Mouse (Mus musculus) midbrain, postnatal 0 days (tissue): ENCODE measurements around the gene Tcf25. TPM values are rescaled to one million over a fixed set of nuclear protein-coding genes. Genes with fewer than 3 reads are reported as not detected.
"Not testable (repeated sequence)": the region's sequence is repeated elsewhere in the genome, so short reads cannot be mapped to it uniquely, and the experiment has no call there.

Experiments
- ATAC-seq: fragments of 200-750 bp; cut with Nextera tagmentation; 2 replicates; pipeline ENCODE4 v1.8.0; 2017; ENCODE audit warnings: moderate number of reproducible peaks, mild to moderate bottlenecking, moderate TSS enrichment, moderate library complexity; ENCODE audit not compliant: low FRiP score
- DNase-seq: peaks from one replicate; pipeline ENCODE4 v3.0.0-alpha.2; 2015; ENCODE audit warnings: low spot score
- H3K27ac ChIP-seq: fragments of 300-500 bp; sonication (generic); 2 replicates; pipeline ENCODE4 v1.5.1; 2014; ENCODE audit warnings: low read depth, mild to moderate bottlenecking, low read length, mixed read lengths
- H3K27me3 ChIP-seq: fragments of 300-500 bp; sonication (generic); 2 replicates; pipeline ENCODE4 v1.6.1; 2014; ENCODE audit warnings: low read length, control low read depth, mixed read lengths; ENCODE audit not compliant: insufficient read depth
- H3K36me3 ChIP-seq: fragments of 300-500 bp; sonication (generic); 2 replicates; pipeline ENCODE4 v1.6.1; 2014; ENCODE audit warnings: low read length, control low read depth, mixed read lengths; ENCODE audit not compliant: insufficient read depth
- H3K4me1 ChIP-seq: fragments of 300-500 bp; sonication (generic); 2 replicates; pipeline ENCODE4 v1.6.1; 2014; ENCODE audit warnings: mild to moderate bottlenecking, control low read depth, antibody characterized with exemption, low read length, mixed read lengths; ENCODE audit not compliant: insufficient read depth
- H3K4me2 ChIP-seq: fragments of 300-500 bp; sonication (generic); 2 replicates; pipeline ENCODE4 v1.6.1; 2014; ENCODE audit warnings: low read depth, mild to moderate bottlenecking, low read length, mixed read lengths; ENCODE audit not compliant: poor library complexity, severe bottlenecking
- H3K4me3 ChIP-seq: fragments of 300-500 bp; sonication (generic); 2 replicates; pipeline ENCODE4 v1.5.1; 2014; ENCODE audit warnings: low read depth, mild to moderate bottlenecking, low read length, moderate library complexity
- H3K9ac ChIP-seq: fragments of 300-500 bp; sonication (generic); replicated peaks from 2 replicates; pipeline ENCODE4 v1.6.1; 2014; ENCODE audit warnings: mild to moderate bottlenecking, low read length, moderate library complexity, mixed read lengths; ENCODE audit not compliant: poor library complexity, severe bottlenecking
- H3K9me3 ChIP-seq: fragments of 300-500 bp; sonication (generic); 2 replicates; pipeline ENCODE4 v1.6.1; 2016; ENCODE audit warnings: low read length, control low read depth
- CTCF ChIP-seq: IDR thresholded peaks from 2 replicates; pipeline ENCODE4 v1.5.1; 2016; ENCODE audit warnings: antibody characterized with exemption, mild to moderate bottlenecking
- WGBS: fragments of 180-500 bp; shearing (Covaris S2); extraction: QIAGEN DNeasy Blood & Tissue Kit; methylation state at CpG from one replicate; pipeline ENCODE4 v1.1.7; 2014; 5-methylcytosine and 5-hydroxymethylcytosine counted together
- polyA plus RNA-seq: library from polyadenylated mRNA; unstranded; fragments of >200 nt; fragmentation: Nextera tagmentation; extraction: Ambion mirVana; gene quantifications from 2 replicates; pipeline ENCODE4 v1.2.1, GENCODE M21; 2015
- total RNA-seq: library from RNA; depleted of rRNA; stranded (reverse); fragments of >200 nt; gene quantifications from 2 replicates; pipeline ENCODE4 v1.2.3, GENCODE M21; 2014

Tcf25 gene
- total and polyA plus RNA-seq, 2 experiments from 2014 or later: 413 to 538 TPM

DNA sequence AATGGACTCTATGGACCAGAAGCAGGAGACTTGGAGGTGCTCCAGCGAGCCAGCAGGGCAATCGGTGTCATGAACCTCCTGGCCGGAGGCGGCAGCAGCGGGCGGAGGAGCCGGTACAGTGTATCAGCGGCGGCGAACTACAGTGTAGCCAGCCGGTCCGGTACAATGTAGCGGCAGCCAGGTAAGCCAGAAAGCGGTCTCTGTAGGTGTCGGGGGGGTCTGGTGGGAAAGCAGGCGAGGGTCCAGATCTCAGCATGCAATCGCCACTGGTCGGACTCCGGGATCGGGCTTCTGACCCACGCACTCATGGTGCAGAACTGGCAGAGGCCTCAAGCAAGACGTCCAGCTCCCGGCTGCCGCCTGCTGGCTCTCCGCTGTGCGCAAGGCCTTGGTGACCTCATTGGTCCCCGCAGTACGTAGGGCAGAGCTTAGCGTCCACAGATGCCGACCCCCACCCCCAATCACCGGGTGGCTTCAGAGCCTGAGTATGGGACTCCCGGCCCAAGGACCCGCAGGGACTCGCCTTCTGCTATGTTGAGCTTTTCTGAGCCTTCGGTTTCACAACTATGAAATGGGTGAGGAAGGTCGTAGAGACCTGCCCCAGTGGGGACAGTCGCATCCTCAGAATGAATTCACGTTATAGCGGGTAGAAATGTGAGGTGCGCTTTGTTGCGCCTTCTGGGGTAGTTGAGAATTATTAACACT is 69.5 kb downstream of the Tcf25 start:
- TF ChIP-seq CTCF: peak; percentile 73
- Histone ChIP-seq H3K9me3 (no peaks in the 10 kb centered on the region), H3K4me1 (peaks cover 2% of the 10 kb centered on the region; the same call in 1 of the 2 replicates), H3K27ac (peak overlapping the region; percentile 90), H3K36me3 (no peaks in the 10 kb centered on the region), H3K4me2 (peak overlapping the region; percentile 67), H3K4me3 (peak overlapping the region; percentile 70), H3K9ac (peak overlapping the region; percentile 81), H3K27me3 (no peaks in the 10 kb centered on the region)
- peak; percentile 94 for DNase-seq
- ATAC-seq: peak; percentile 93
- under 1% methylated on average over 40 of the region's 41 CpGs for WGBS

DNA sequence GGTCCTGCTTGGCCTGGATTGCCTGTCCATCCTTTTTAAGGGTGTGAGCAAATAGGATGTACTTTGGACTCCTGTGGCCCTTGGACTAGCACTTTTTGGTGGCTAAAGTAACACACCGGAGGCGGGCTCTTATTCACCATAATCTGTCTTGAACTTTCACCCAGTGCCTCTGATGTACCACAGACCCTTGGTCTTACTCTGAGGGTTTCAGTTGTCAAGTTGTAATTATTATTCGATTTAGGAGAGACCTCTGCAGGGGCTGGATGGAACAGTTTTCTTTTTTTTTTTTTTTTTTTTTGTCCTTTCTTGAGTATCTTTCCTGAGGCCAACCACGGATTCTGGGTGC is 70.0 kb downstream of the Tcf25 start:
- Histone ChIP-seq H3K4me3 (peak overlapping the region; percentile 70), H3K4me1 (peaks cover 2% of the 10 kb centered on the region; the same call in 1 of the 2 replicates), H3K27ac (peak overlapping the region; percentile 90), H3K36me3 (no peaks in the 10 kb centered on the region), H3K4me2 (peak overlapping the region; percentile 67), H3K9ac (peak overlapping the region; percentile 81), H3K27me3 (no peaks in the 10 kb centered on the region), H3K9me3 (no peaks in the 10 kb centered on the region)
- WGBS: 14% methylated on average over 4 of the region's 4 CpGs
- ATAC-seq (0 out of 2 replicates have a peak, but pooled peaks have one; percentile 19), DNase-seq (no peak)
- TF ChIP-seq CTCF: peak; percentile 20; the same call in 1 of the 2 replicates

DNA sequence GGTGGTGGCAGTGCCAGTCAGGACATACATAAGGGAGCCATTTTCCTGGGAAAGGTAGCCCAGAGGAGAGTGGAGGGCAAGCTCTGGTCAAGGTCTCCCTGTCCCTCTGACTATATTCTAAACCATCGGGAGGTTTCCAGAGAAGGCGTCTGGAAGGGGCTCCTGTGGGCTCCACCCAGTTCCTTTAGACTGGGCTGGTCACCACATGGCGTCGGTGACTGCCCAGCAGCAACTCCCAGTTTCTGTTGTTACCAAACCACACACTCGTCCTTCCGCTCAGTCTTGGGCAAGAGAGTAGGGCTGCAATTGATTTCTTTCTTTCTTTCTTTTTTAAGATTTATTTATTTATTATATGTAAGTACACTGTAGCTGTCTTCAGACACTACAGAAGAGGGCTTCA is 70.6 kb downstream of the Tcf25 start:
- no peak for DNase-seq
- peak overlapping the region; percentile 70 for H3K4me3 ChIP-seq
- 88% methylated on average over 6 of the region's 6 CpGs for WGBS
- no peak for TF ChIP-seq CTCF
- H3K9ac ChIP-seq: no peak overlapping the region
- H3K9me3 ChIP-seq: no peaks in the 10 kb centered on the region
- peak overlapping the region; percentile 67 for H3K4me2 ChIP-seq
- H3K36me3 ChIP-seq: peaks cover 3% of the 10 kb centered on the region; the same call in 1 of the 2 replicates
- H3K27ac ChIP-seq: 0 out of 2 replicates have a peak overlapping the region, but pooled peaks have one; percentile 90
- H3K27me3 ChIP-seq: no peaks in the 10 kb centered on the region
- no peak for ATAC-seq
- H3K4me1 ChIP-seq: peaks cover 2% of the 10 kb centered on the region; the same call in 1 of the 2 replicates

DNA sequence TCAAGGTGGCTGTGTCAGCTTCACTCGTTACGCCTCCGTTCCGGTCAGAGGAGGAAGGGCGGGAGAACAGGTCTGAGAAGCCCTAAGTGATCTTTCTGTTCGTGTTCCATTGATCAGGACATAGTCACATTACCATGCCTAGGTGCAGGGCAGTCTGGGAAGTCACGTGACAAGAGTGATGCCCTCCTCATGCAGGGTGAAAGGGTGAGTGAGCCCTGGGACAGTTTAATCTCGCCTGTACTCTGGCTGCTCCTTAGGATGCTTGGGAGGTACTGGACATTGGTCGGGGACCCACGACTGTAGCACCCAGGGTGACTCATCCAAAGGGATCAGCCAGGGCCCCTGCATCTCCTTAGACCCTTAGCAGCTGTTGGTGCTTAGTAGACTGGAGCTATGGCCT is 72.4 kb downstream of the Tcf25 start:
- no peak for TF ChIP-seq CTCF
- Histone ChIP-seq H3K9ac (no peak overlapping the region), H3K27me3 (no peaks in the 10 kb centered on the region), H3K4me2 (no peak overlapping the region), H3K9me3 (no peaks in the 10 kb centered on the region), H3K4me3 (no peak overlapping the region), H3K36me3 (peaks cover 10% of the 10 kb centered on the region; the same call in 1 of the 2 replicates), H3K4me1 (peaks cover 2% of the 10 kb centered on the region; the same call in 1 of the 2 replicates), H3K27ac (no peak overlapping the region)
- 91% methylated on average over 10 of the region's 10 CpGs for WGBS
- DNase-seq (no peak), ATAC-seq (no peak)

DNA sequence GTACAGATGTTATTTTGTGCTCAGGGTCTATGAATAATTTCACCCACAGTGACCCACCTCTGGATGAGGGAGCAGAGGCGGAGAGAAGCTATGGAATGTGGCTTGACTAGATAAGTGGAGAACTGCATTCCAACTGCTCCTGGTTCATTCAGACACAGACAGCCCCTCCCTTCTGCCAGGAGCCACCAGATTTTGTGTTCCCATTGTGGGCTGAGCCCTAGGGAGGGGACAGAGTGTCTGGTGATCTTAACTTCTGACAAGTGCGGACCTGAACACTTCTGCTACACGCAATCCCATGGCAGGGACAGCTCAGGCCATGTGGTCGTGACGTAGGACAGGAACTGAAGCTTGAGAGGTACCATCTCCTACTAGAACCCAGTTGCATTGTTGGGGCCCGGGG is 73.2 kb downstream of the Tcf25 start:
- 93% methylated on average over 6 of the region's 6 CpGs for WGBS
- DNase-seq (no peak), ATAC-seq (no peak)
- no peak overlapping the region for H3K4me2 ChIP-seq
- H3K4me3 ChIP-seq: no peak overlapping the region
- H3K27me3 ChIP-seq: no peaks in the 10 kb centered on the region
- no peaks in the 10 kb centered on the region for H3K9me3 ChIP-seq
- H3K9ac ChIP-seq: no peak overlapping the region
- TF ChIP-seq CTCF: no peak
- peaks cover 17% of the 10 kb centered on the region; the same call in 1 of the 2 replicates for H3K36me3 ChIP-seq
- peaks cover 2% of the 10 kb centered on the region; the same call in 1 of the 2 replicates for H3K4me1 ChIP-seq
- no peak overlapping the region for H3K27ac ChIP-seq

DNA sequence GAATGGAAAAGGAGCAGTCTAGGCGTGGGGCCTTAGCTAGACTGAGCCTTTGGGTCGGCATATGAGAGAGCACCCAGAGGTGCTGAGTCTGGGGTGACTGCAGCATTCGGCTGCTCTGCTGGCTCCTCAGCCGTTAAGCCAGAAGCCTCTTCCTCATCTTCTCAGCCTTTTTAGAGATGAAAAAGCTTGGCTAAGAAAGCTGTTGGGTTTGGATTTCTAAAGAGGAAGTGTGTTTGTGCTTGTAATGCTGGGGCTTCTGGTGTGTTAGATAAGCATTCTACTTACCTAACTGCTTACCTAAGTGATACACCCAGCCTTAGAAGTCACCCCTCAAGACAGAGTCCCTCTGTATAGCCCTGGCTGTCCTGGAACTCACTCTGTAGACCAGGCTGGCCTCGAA is 77.2 kb downstream of the Tcf25 start:
- Histone ChIP-seq H3K9me3 (no peaks in the 10 kb centered on the region), H3K27ac (no peak overlapping the region), H3K4me1 (no peaks in the 10 kb centered on the region), H3K27me3 (no peaks in the 10 kb centered on the region), H3K9ac (no peak overlapping the region), H3K4me2 (no peak overlapping the region), H3K4me3 (no peak overlapping the region), H3K36me3 (peaks cover 47% of the 10 kb centered on the region)
- ATAC-seq: no peak
- WGBS: 93% methylated on average over 5 of the region's 5 CpGs
- no peak for TF ChIP-seq CTCF
- no peak for DNase-seq

DNA sequence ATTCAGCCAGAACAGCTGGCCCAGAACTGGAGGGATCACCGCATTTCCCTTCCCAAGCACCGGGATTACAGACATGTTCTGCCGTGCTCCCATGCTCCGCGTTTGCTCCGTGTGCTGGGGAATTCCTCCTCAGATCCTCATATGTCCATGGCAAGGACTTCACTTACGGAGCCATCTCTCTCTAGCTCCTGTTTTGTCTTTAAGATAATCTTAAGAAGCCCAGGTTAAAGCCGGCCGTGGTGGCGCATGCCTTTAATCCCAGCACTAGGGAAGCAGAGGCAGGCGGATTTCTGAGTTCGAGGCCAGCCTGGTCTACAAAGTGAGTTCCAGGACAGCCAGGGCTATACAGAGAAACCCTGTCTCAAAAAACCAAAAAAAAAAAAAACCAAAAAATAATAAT is 78.2 kb downstream of the Tcf25 start:
- ATAC-seq: not testable (repeated sequence)
- 93% methylated on average over 12 of the region's 12 CpGs for WGBS

More for the DNA sequence above, 78.2 kb downstream of the Tcf25 start:
- H3K9ac ChIP-seq, H3K27ac ChIP-seq, H3K27me3 ChIP-seq, DNase-seq, H3K4me2 ChIP-seq, H3K9me3 ChIP-seq, H3K4me3 ChIP-seq, H3K4me1 ChIP-seq: not testable (repeated sequence)
- H3K36me3 ChIP-seq: peaks cover 51% of the 10 kb centered on the region
